Mouse (Mus musculus) cerebellum, adult 11-12 months (tissue): ENCODE data around the gene Gm10799.

Experiments used
- DNase-seq: peaks from one replicate; pipeline ENCODE4 v3.0.0; 2022

The Gm10799 gene

GRCm38 (mm10) chr2:104064152-104064551 lies 4.2 kb downstream of the Gm10799 start:
- no peak for DNase-seq

- DNase-seq, result no peak
These were observed 5.7 kb downstream of the Gm10799 start for GRCm38 (mm10) chr2:104062665-104063064.

- no peak for DNase-seq
These were observed 7.4 kb downstream of the Gm10799 start for GRCm38 (mm10) chr2:104060996-104061395.

- DNase-seq, result no peak
These were observed 8.6 kb downstream of the Gm10799 start for GRCm38 (mm10) chr2:104059786-104060185.

- no peak for DNase-seq
These were observed 9.4 kb downstream of the Gm10799 start for GRCm38 (mm10) chr2:104058954-104059353.

- DNase-seq, result no peak
These were observed 10.0 kb downstream of the Gm10799 start for GRCm38 (mm10) chr2:104058381-104058780.

GRCm38 (mm10) chr2:104044479-104045080 lies 23.8 kb downstream of the Gm10799 start:
- no peak for DNase-seq

- DNase-seq, result no peak
These were observed 24.5 kb downstream of the Gm10799 start for GRCm38 (mm10) chr2:104043624-104044478.

GRCm38 (mm10) chr2:104042766-104043165 lies 25.6 kb downstream of the Gm10799 start:
- DNase-seq, result no peak

GRCm38 (mm10) chr2:104041632-104042031 lies 26.7 kb downstream of the Gm10799 start:
- DNase-seq, result no peak

GRCm38 (mm10) chr2:104038236-104038635 lies 30.1 kb downstream of the Gm10799 start:
- no peak for DNase-seq

- DNase-seq, result no peak
These were observed 32.0 kb downstream of the Gm10799 start for GRCm38 (mm10) chr2:104036316-104036715.

- DNase-seq, result no peak
These were observed 32.8 kb downstream of the Gm10799 start for GRCm38 (mm10) chr2:104035595-104035994.

GRCm38 (mm10) chr2:104034832-104035472 lies 33.4 kb downstream of the Gm10799 start:
- DNase-seq, result peak; percentile 51

- DNase-seq, result no peak
These were observed 36.3 kb downstream of the Gm10799 start for GRCm38 (mm10) chr2:104032056-104032455.

- no peak for DNase-seq
These were observed 38.0 kb downstream of the Gm10799 start for GRCm38 (mm10) chr2:104030381-104030780.

- DNase-seq, result no peak
These were observed 39.3 kb downstream of the Gm10799 start for GRCm38 (mm10) chr2:104029074-104029473.

GRCm38 (mm10) chr2:104028139-104028723 lies 40.1 kb downstream of the Gm10799 start, which contains the start of gene 4931422A03Rik:
Gene 4931422A03Rik (minus strand): TSS chr2:104028361.
- no peak for DNase-seq

GRCm38 (mm10) chr2:104027458-104028138 lies 40.8 kb downstream of the Gm10799 start, which contains the start of gene Fbxo3:
Gene Fbxo3 (plus strand): TSS chr2:104027721.
- peak; percentile 91 for DNase-seq

- DNase-seq, result no peak
These were observed 43.7 kb downstream of the Gm10799 start for GRCm38 (mm10) chr2:104024656-104025055.

GRCm38 (mm10) chr2:104023096-104023495 lies 45.3 kb downstream of the Gm10799 start:
- no peak for DNase-seq
